Mouse (Mus musculus): Measurements from ENCODE around the gene Aebp2. TPM values are rescaled to one million over a fixed set of nuclear protein-coding genes. Genes with fewer than 3 reads are reported as not detected.

Gene Aebp2
- total RNA-seq, 2 experiments from 2014 or later, result 52.6 to 58.2 TPM

DNA sequence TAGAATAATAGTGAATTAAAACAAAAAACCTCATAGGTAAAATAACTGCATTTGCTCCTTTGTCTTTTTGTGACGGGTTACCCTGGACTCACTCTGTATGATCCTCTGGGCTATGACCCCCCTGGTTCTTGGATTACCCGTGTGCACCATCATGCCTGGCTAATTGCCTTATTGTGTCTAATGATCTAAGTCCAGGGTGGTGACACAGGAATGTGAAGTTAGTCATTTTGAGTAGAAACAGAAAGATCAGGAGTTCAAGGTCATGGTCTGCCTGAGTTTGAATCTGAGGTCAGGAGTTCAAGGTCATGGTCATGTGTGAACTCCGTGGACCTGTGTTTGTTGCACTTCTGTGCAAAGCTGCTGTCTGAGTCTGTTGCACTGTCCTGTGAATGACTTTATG, 16.7 kb upstream of the Aebp2 start:
- no peak for DNase-seq (ENCODE audit: extremely low spot score in 1 of 2, low spot score in 1 of 2)

DNA sequence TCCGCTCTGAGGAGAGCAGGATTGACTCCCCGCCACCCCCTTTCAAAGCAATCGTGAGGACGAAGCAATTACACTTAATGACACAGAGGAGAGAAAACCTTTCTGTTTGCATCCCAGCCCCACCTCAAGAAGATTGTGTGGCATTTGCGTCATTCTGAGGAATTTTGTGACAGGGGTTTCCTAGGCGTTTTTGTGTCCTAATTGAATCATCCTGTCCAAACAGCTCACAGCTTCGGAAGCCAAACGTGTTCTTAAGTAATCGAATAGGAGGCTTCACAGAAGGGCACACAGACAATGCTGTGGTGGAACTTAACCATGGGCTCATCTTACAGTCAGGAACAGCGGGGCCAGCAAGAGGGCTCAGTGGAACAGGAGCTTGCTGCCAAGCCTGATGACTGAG, 15.9 kb upstream of the Aebp2 start:
- DNase-seq (ENCODE audit: extremely low spot score in 1 of 2, low spot score in 1 of 2), result no peak

DNA sequence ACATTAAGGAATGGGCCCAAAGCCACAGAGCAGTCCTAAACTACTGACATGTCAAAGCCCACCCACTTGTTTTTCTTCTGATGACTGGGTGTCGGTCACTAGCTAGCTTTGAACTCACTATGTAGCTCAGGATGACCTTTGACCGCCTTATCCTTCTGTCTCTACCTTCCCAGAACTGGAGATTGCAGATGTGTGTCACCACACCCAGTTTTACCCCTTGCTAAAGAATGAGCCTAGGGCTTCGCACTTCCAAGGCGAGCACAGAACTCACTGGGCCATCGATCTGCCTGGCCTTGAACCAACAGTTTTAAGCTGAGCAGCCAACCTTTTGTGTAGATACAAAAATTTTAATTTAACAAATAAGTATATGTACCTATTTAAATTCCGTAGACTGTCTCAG, 13.8 kb upstream of the Aebp2 start:
- DNase-seq (ENCODE audit: extremely low spot score in 1 of 2, low spot score in 1 of 2), result no peak

DNA sequence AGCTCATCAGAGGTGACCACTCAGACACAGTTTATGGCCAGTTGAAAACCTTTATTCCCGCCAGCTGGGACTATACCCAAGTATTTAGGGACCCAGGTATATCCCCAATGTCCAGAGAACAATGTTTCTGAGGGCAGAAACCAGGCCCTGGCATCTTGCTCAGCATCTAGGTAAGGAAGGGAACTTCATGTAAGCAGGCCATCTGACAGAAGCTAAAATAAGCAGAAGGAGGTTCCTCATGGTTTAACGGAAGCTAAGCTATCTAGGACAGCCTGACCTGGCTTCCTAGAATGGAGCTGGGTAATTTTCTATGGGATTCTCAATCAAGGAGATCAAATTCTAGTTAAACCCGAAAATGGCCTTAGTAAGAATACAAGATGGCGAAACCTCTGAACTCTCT, 12.9 kb upstream of the Aebp2 start:
- DNase-seq (ENCODE audit: extremely low spot score in 1 of 2, low spot score in 1 of 2), result no peak

DNA sequence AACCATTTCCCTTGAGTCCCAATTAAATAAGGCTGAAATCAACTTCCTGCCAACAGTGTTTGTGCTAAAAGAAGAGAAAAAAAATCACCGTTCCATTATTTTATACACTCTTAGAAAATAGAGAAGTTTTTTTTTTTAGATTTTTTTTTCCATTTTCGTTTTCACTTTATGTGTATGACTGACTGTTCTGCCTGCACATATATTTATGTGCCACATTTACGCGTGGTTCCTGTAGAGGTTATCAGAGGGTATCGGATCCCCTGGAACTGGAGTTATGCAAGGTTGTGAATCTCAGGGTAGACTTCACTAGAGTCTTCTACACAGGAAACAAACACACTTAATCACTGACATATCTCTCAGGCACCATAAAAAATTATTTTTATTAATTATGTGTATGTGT, 12.3 kb upstream of the Aebp2 start:
- no peak for DNase-seq (ENCODE audit: extremely low spot score in 1 of 2, low spot score in 1 of 2)

DNA sequence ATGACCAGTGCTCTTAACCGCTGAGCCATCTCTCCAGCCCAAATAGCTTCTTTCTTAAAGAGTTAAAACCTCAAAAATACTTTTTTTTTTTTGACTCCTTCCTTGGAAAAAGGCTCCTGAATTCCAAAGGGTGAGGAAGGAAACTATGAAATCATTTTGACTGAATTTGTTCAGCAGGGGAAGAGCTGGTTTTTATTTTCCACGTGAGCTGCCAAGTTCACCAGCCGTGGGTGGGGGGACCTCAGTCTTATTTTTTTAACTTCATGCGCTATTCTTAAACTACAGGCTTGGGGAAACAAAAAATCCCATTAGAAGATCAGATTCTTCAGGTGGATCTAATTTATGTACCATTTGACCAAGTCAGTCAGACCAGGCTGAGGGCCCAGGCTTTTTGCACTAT, 11.2 kb upstream of the Aebp2 start:
- no peak for DNase-seq (ENCODE audit: extremely low spot score in 1 of 2, low spot score in 1 of 2)

DNA sequence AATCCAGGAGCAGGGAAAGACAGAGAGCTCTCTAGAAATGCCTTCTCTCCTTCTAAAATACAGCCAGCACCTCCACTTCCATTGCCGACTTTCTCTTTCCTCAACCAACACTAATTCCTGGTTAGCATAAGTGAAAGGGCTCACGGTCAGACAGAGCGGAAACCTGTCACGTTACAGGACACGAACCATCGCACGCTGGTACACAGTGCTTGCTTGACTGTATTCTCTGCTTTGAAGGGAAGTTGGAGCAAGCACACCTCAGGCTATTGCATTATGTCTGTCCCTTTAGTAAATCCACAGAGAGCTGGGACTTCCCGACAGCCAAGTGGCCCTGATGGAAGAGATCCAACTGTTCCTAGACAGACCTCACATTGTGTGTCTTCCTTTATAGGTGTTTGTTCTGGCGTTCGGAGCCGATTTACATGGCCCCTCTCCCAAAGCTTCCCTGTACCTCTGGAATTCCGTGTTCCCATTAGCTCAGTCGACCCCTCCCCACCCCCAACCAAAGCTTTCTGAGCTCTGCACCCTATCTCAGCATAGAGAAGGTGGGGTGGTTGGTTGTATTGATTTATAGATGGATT, 10.5 kb upstream of the Aebp2 start:
- no peak for DNase-seq (ENCODE audit: extremely low spot score in 1 of 2, low spot score in 1 of 2)

DNA sequence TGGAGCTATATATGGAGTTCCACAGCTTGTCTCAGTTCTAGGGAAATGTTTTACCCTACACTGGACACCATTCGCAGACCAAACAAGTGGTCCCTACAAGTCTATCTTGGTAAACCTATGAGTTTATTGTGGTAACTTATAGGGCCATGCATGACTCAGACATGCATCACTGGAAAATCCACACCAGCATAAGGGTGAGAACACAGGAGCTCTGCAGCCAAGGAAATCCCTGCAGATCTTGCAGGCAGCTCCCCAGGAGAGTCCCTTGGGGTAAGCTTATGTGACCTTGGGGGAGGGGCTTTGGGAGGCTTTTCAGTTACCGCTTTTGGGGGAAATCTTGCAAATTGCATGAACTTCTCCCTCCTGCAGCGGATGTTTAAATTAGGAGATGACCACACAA, 8.6 kb upstream of the Aebp2 start:
- DNase-seq (ENCODE audit: extremely low spot score in 1 of 2, low spot score in 1 of 2), result no peak

DNA sequence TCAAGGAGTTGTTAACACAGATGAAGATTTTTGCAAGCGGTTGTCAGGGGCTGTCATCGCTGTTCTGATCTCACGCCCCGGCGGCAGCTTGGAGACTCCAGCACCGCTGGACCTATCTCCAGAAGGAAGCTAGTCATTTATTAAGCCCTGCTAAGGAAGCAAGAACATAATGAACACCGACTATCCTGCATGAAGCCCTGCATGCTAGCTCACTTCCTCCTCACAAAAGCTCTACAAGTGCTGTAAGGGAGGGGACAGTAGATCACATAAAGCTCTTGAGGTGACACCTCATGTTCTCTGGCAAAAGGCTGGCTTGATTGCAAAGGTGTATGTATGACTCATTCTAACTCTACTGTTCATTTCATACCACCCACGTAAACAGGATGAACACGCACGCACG, 7.8 kb upstream of the Aebp2 start:
- DNase-seq (ENCODE audit: extremely low spot score in 1 of 2, low spot score in 1 of 2), result no peak

DNA sequence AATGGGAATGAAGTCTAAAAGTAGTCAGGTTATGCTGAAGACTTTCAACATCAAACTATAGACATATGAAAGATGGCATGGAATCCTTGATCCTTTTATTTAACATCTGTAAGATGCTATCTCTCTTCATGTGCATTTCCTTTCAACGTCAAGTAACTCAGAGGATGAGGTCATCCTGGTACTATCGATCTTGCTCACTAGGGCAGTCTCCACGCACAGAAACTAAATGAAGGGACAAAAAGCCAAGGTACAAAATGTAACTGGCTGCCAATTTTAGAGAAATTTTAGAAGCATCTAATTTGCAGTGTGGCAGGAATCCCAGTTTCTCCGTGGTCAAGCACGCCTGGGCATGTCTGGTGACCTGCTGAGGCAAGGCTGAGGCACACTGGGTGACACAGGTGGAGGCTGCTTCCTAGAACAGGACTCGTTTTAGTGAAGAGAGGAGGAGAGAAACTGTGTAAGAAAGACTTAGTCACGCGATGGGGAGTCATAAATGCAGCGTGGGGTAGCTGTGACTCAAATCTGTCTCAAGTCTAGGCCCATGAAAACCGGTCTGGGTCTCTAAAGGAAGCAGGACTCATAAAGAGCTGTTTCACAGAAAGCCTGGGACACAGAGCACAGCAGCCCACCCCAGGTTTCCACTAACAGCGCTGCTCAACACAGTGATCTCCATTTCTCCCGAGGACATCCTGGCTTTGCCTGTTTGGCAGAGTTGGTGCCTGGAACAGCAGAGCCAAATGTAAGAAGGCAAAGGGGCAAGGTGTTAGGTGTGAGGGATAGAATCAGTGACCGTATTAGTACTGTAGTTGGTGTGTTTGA, 1.7 kb upstream of the Aebp2 start:
- no peak for DNase-seq (ENCODE audit: extremely low spot score in 1 of 2, low spot score in 1 of 2)

DNA sequence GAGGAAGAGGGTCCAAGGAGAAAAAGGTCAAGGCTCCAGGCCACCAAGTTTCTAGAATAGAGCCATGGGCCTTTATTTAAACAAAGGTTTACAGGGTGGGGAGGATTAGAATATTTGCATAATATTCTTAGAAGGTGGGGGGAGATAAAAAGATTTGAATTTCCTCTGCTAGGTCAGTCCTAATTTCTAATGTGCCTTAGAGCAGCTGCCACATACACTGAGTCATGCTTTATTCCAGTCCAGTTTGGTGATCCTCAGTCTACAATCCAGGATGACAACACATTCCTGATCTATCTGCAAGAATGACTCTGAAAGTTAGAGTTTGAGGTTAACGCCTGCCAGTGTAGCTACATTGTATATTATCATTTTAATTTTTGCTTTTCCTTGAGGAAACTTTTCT, 841 bp upstream of the Aebp2 start:
- no peak for DNase-seq (ENCODE audit: extremely low spot score in 1 of 2, low spot score in 1 of 2)

DNA sequence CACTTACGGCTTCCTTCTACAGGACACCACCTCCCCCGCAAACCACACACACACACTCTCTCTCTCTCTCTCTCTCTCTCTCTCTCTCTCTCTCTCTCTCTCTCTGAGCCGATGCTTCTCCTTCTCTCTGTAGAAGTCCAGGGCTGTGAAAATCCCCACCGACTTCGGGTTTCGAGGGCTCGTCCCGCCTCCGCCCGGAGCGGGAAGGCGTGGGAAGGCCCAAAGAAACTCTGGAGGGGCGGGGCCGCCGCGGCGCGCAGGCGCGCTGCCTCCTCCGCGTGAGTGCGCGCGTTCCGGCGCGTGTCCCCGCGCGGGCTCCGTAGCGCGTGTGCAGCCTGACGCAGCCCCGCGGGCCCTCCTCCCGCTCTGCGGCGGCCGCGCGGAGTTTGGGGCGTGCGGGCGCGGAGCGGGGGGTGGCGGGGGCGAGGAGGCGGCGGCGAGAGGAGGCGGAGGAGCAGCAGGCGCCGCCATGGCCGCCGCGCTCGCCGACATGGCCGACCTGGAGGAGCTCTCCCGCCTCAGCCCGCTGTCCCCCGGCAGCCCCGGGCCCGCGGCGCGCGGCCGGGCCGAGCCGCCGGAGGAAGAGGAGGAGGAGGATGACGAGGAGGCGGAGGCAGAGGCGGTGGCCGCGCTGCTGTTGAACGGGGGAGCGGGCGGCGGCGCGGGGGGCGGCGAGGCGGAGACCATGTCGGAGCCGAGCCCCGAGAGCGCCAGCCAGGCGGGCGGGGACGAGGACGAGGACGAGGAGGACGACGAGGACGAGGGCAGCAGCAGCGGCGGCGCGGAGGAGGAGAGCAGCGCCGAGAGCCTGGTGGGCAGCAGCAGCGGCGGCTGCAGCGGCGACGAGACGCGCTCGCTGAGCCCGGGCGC, 998 bp downstream of the Aebp2 start:
- DNase-seq (ENCODE audit: extremely low spot score in 1 of 2, low spot score in 1 of 2), result peak; percentile 80 to 88

DNA sequence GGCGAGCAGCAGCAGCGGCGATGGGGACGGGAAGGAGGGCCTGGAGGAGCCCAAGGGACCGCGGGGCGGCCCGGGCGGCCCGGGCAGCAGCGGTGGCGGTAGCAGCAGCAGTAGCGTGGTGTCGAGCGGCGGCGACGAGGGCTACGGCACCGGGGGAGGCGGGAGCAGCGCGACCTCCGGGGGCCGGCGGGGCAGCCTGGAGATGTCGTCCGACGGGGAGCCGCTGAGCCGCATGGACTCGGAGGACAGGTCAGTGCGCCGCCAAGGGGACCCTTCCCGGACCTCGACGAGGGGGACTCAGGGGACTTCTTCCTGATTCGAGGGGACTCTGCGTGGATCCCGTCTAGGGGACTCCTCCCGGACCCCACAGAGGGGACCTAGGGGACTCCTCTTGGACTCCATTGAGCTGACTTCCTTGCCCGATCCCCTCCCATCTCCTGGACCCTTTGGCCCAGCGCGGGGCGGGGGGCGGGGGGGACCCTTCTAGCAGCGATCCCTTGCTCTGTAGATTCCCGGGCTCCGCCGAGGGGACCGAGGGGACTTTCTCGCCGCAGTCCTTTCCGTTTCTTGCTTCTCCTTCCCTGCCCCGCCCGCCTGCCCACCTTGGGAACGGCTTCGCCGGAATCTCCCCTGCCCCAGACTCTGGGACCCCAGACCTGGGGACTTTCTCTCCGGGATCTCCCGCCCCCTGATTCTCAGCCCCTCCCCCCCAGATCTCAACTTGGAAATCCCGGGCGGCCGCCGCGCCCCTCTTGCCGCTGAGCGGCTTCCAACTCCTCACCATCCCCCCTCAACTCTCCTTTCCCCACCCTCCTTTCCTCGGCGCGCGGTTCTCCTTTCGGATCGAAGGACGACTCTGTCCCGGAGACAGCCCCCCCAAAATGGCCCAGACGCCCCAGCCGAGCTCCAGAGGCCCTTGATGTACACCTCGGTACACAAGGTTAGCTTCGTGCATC, 1.9 kb downstream of the Aebp2 start:
- peak in 1 of 2 experiments; percentile 24 for DNase-seq (ENCODE audit: extremely low spot score in 1 of 2, low spot score in 1 of 2)

DNA sequence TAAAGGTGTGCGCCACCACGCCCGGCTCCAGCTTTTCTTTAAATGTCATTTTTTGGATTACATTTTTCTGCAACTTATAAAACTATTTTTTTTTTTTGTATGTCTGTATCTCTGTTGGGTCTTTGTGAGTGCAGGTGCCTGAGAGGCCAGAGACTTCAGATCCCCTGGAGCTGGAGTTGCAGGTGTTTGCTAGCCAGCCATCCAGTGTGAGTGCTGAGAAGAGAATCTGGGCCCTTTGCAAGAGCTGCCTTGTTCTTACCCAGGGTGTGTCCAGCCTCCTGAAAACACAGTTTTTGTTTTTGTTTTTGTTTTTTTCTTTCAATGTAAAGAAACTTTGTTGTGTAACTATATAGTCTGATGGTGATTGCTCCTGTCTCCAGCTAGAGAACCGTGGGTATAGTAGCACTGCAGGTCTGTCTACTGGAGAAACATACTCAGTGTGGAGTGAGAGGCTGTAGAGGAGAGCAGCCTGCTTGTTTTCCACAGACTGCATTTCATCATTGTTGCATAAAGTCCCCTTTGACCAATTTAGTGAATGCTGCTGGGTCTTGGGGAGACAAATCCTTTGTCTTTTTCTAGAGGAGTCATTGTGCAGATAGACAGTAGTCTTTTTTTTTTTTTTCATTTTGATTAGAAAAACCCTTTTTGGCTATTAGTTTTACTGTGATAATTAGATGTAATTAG, 6.9 kb downstream of the Aebp2 start:
- no peak for DNase-seq (ENCODE audit: extremely low spot score in 1 of 2, low spot score in 1 of 2)

DNA sequence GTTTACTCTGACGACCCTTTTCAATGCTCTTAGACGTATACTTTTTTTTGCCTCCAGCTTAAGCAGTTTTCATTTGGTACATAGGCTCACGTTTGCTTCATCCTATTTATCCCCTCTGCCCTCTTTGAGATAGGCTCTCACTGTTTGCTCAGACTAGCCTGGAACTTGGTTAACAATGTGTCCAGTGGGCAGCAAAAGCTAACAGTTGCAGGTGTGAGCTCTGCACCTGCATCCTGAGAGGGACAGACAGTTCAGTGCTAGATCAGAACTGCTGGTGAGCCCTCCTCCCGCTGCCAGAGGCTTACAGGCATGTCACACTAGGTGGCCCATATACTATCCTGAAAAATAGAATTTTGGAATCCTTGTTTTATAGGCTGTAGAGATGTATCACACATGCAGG, 7.8 kb downstream of the Aebp2 start:
- DNase-seq (ENCODE audit: extremely low spot score in 1 of 2, low spot score in 1 of 2), result no peak

DNA sequence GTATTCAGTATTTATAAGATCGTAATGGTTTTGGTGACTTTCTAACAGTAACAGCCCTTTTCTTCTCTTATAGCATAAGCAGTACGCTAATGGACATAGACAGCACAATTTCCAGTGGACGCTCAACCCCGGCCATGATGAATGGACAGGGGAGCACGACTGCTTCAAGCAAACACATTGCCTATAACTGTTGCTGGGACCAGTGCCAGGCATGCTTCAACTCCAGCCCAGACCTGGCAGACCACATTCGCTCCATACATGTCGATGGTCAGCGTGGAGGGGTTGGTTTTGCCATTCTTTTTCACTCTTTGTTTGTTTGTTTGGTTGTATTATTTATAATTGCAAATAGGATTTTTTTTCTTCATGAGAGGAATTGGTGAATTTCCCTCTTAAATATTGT, 11.2 kb downstream of the Aebp2 start:
- DNase-seq (ENCODE audit: extremely low spot score in 1 of 2, low spot score in 1 of 2), result no peak

DNA sequence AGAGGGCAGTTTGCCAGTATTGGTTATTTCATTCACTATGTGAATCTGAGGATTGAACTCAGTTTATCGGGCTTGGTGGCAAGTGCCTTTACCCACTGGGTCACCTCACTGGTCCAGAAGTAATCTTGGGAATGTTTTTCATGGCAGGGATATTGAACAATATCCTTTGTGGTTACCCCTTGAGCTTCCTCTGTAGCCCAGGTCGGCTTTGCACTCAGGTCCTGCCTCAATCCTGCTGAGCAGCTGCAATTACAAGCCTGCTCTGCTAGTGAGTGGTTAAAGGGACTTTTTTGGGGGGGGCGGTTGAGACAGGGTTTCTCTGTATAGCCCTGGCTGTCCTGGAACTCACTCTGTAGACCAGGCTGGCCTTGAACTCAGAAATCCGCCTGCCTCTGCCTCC, 13.8 kb downstream of the Aebp2 start:
- no peak for DNase-seq (ENCODE audit: extremely low spot score in 1 of 2, low spot score in 1 of 2)

DNA sequence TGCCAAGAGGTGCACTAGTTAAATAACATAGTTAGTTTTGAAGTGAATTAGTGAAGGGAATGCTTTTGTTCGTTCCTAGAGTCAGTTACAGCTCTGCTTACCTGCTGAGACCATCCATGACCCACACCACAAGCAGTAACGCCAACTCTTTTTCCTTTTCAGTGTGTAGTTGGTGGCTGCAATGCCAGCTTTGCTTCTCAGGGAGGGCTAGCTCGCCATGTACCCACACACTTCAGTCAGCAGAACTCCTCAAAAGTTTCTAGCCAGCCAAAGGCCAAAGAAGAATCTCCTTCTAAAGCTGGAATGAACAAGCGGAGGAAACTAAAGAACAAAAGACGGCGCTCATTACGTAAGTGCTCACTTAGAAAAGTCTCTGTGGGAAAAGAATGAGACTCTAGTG, 19.5 kb downstream of the Aebp2 start:
- no peak for DNase-seq (ENCODE audit: extremely low spot score in 1 of 2, low spot score in 1 of 2)

DNA sequence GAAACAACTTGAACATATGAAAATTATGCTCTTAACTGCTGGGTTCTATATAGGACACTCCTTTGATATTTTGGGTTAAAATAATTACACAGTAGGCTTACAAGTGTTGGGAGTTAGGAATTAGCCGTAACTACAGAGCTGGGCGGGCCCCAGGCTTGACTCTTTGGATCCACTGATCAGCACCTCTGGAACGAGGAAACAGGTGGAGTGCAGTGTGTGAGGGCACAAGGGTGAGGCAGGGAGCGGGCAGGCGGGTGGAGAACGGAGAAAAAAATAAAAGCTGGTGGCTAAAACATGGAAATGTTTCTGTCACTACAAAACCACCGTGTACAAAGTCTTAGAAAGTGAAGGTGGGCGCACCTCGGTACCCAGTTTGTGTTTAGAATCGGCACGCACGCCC, 20.2 kb downstream of the Aebp2 start:
- no peak for DNase-seq (ENCODE audit: extremely low spot score in 1 of 2, low spot score in 1 of 2)

DNA sequence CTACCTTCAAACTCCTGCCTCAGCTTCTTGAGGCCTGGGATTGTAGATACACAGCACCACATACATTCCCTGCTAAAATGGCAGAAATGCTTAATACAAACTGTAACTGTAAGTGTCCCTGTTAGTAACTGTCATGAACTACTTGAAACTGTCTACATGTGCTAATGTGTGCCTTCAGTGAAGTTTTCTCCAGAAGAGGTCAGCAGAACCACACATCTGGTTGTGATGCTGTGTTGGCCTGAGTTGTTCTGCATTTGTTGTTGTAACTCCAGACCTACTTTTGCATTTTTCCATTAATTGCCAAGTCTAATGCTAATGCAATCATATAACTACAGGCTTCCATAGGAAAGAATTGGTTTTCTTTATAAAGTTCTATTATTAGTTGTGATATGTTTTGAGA, 23.5 kb downstream of the Aebp2 start:
- DNase-seq (ENCODE audit: extremely low spot score in 1 of 2, low spot score in 1 of 2), result no peak
